Mouse (Mus musculus): ENCODE results near the gene Tcl1b5. TPM values are rescaled to one million over a fixed set of nuclear protein-coding genes. Genes with fewer than 3 reads are reported as not detected.
"Not testable (repeated sequence)": the region's sequence is repeated elsewhere in the genome, so short reads cannot be mapped to it uniquely, and the experiment has no call there.

Gene Tcl1b5
- polyA plus RNA-seq, 1 experiment from 2014 or later: not detected

DNA sequence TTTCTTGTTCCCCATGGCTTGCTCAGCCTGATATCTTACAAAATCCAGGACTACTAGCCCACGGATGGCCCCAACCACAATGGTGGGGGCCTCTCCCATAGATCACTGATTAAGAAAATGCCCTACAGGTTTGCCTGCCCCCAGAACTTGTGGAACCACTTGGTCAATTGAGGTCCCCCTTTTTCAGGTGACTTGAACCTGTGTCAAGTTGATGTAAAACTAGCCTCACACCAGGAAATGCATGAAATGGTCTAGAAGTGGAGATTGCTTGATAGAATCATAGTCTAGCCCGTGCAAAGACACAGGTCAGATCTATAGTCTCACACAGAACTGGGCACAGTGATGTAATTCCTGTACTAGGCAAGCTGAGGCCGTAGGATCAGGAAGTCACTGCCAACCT lies 30.4 kb upstream of the Tcl1b5 start, which contains the start of gene Tcl1b2:
Gene Tcl1b2 (plus strand): TSS at position 301 of the 400 bp plus-strand sequence.
- DNase-seq (ENCODE audit: low spot score, missing footprints) (no peak), ATAC-seq (ENCODE audit: low FRiP score) (no peak)
- 80% methylated on average over 3 of the region's 3 CpGs for WGBS

DNA sequence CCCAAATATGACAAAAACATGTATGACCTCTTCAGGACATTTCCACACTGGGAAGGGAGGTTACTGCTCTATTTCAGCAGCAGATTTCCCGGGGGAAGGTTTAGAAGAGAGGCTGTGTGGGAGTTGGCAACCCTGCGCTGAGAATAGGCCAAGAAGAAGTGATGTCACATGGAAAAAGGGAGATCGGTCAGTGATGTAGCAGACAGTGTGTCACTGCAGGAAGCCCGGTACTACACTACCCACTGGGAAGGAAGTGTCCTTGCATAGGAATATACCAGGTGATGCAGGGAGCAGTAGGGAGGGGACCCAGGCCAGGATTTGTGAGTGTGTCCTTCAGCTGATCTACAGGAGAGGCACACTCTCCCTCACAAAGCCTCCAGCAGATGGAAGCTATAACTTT lies 20.9 kb upstream of the Tcl1b5 start:
- not testable (repeated sequence) for H3K4me3 ChIP-seq (ENCODE audit: low read depth, low read length); H3K27ac ChIP-seq (ENCODE audit: low read depth, low read length); H3K9me3 ChIP-seq (ENCODE audit: control insufficient read depth, low read length); H3K4me2 ChIP-seq; H3K27me3 ChIP-seq (ENCODE audit: control insufficient read depth, insufficient read depth, low read length); H3K9ac ChIP-seq (ENCODE audit: low read length); H3K36me3 ChIP-seq (ENCODE audit: control insufficient read depth, insufficient read depth, low read length); ATAC-seq (ENCODE audit: low FRiP score); H3K4me1 ChIP-seq (ENCODE audit: control insufficient read depth, insufficient read depth, low read length); DNase-seq (ENCODE audit: low spot score, missing footprints)
- WGBS: 90% methylated on average over 4 of the region's 4 CpGs

More for the DNA sequence above, 30.4 kb upstream of the Tcl1b5 start, which contains the start of gene Tcl1b2:
- no peaks in the 10 kb centered on the region for H3K9me3 ChIP-seq (ENCODE audit: control insufficient read depth, low read length)
- no peak within 1 kb of the TSS for H3K9ac ChIP-seq (ENCODE audit: low read length)
- no peak within 1 kb of the TSS for H3K4me3 ChIP-seq (ENCODE audit: low read depth, low read length)
- no peaks in the 10 kb centered on the region for H3K4me1 ChIP-seq (ENCODE audit: control insufficient read depth, insufficient read depth, low read length)
- H3K27me3 ChIP-seq (ENCODE audit: control insufficient read depth, insufficient read depth, low read length): no peaks in the 10 kb centered on the region
- H3K27ac ChIP-seq (ENCODE audit: low read depth, low read length): no peak within 1 kb of the TSS
- H3K36me3 ChIP-seq (ENCODE audit: control insufficient read depth, insufficient read depth, low read length): no peaks in the 10 kb centered on the region
- H3K4me2 ChIP-seq: no peak within 1 kb of the TSS

- WGBS: 89% methylated on average over 6 of the region's 6 CpGs
- no peak for ATAC-seq (ENCODE audit: low FRiP score)
- Histone ChIP-seq H3K27me3 (ENCODE audit: control insufficient read depth, insufficient read depth, low read length) (no peaks in the 10 kb centered on the region), H3K4me3 (ENCODE audit: low read depth, low read length) (no peak overlapping the region), H3K9ac (ENCODE audit: low read length) (no peak overlapping the region), H3K9me3 (ENCODE audit: control insufficient read depth, low read length) (no peaks in the 10 kb centered on the region), H3K36me3 (ENCODE audit: control insufficient read depth, insufficient read depth, low read length) (no peaks in the 10 kb centered on the region), H3K4me1 (ENCODE audit: control insufficient read depth, insufficient read depth, low read length) (no peaks in the 10 kb centered on the region), H3K27ac (ENCODE audit: low read depth, low read length) (no peak overlapping the region), H3K4me2 (no peak overlapping the region)
- no peak for DNase-seq (ENCODE audit: low spot score, missing footprints)
These were observed 17.3 kb upstream of the Tcl1b5 start for GRCm38 (mm10) chr12:105158842-105159241.

- Histone ChIP-seq H3K27me3 (ENCODE audit: control insufficient read depth, insufficient read depth, low read length) (no peaks in the 10 kb centered on the region), H3K4me2 (no peak within 1 kb of the TSS), H3K4me1 (ENCODE audit: control insufficient read depth, insufficient read depth, low read length) (no peaks in the 10 kb centered on the region), H3K9me3 (ENCODE audit: control insufficient read depth, low read length) (no peaks in the 10 kb centered on the region), H3K9ac (ENCODE audit: low read length) (no peak within 1 kb of the TSS), H3K4me3 (ENCODE audit: low read depth, low read length) (no peak within 1 kb of the TSS), H3K27ac (ENCODE audit: low read depth, low read length) (no peak within 1 kb of the TSS), H3K36me3 (ENCODE audit: control insufficient read depth, insufficient read depth, low read length) (no peaks in the 10 kb centered on the region)
- ATAC-seq (ENCODE audit: low FRiP score) (no peak), DNase-seq (ENCODE audit: low spot score, missing footprints) (no peak)
- WGBS: 88% methylated on average over 4 of the region's 4 CpGs
These were observed 16.8 kb upstream of the Tcl1b5 start, which contains the start of gene Tcl1b1 for GRCm38 (mm10) chr12:105159390-105159789. Tcl1b1 (plus strand) TSS chr12:105159690.

DNA sequence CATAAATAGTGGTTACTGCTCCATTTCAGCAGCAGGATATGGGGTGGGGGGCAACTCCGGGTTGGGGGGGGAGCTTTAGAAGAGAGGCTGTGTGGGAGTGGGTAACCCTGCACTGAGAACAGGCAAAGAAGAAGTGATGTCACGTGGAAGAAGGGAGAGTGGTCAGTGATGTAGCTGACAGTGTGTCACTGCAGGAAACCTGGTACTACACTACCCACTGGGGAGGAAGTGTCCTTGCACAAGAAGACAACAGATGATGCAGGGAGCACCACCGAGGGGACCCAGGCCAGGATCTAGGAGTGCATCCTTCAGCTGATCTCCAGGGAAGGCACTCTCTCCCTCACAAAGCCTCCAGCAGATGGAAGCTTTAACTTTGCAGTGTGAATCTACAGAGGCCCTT lies 9.4 kb upstream of the Tcl1b5 start:
- Histone ChIP-seq H3K4me3 (ENCODE audit: low read depth, low read length) (no peak overlapping the region), H3K9ac (ENCODE audit: low read length) (no peak overlapping the region), H3K4me2 (no peak overlapping the region), H3K27me3 (ENCODE audit: control insufficient read depth, insufficient read depth, low read length) (no peaks in the 10 kb centered on the region), H3K9me3 (ENCODE audit: control insufficient read depth, low read length) (no peaks in the 10 kb centered on the region), H3K4me1 (ENCODE audit: control insufficient read depth, insufficient read depth, low read length) (no peaks in the 10 kb centered on the region), H3K36me3 (ENCODE audit: control insufficient read depth, insufficient read depth, low read length) (no peaks in the 10 kb centered on the region), H3K27ac (ENCODE audit: low read depth, low read length) (no peak overlapping the region)
- 77% methylated on average over 3 of the region's 3 CpGs for WGBS
- no peak for DNase-seq (ENCODE audit: low spot score, missing footprints)
- ATAC-seq (ENCODE audit: low FRiP score): no peak

GRCm38 (mm10) chr12:105173366-105173765 lies 2.8 kb upstream of the Tcl1b5 start:
- Histone ChIP-seq H3K36me3 (ENCODE audit: control insufficient read depth, insufficient read depth, low read length) (no peaks in the 10 kb centered on the region), H3K4me2 (no peak overlapping the region), H3K9ac (ENCODE audit: low read length) (no peak overlapping the region), H3K27me3 (ENCODE audit: control insufficient read depth, insufficient read depth, low read length) (no peaks in the 10 kb centered on the region), H3K9me3 (ENCODE audit: control insufficient read depth, low read length) (no peaks in the 10 kb centered on the region), H3K4me3 (ENCODE audit: low read depth, low read length) (no peak overlapping the region), H3K4me1 (ENCODE audit: control insufficient read depth, insufficient read depth, low read length) (no peaks in the 10 kb centered on the region), H3K27ac (ENCODE audit: low read depth, low read length) (no peak overlapping the region)
- ATAC-seq (ENCODE audit: low FRiP score): no peak
- 88% methylated on average over 2 of the region's 2 CpGs for WGBS
- DNase-seq (ENCODE audit: low spot score, missing footprints): no peak

GRCm38 (mm10) chr12:105174318-105174717 lies 1.8 kb upstream of the Tcl1b5 start:
- H3K9me3 ChIP-seq (ENCODE audit: control insufficient read depth, low read length); DNase-seq (ENCODE audit: low spot score, missing footprints); H3K9ac ChIP-seq (ENCODE audit: low read length); H3K27ac ChIP-seq (ENCODE audit: low read depth, low read length); H3K36me3 ChIP-seq (ENCODE audit: control insufficient read depth, insufficient read depth, low read length); H3K4me1 ChIP-seq (ENCODE audit: control insufficient read depth, insufficient read depth, low read length); H3K4me2 ChIP-seq; H3K4me3 ChIP-seq (ENCODE audit: low read depth, low read length); H3K27me3 ChIP-seq (ENCODE audit: control insufficient read depth, insufficient read depth, low read length); ATAC-seq (ENCODE audit: low FRiP score): not testable (repeated sequence)
- WGBS: 30% methylated on average over 2 of the region's 2 CpGs

- H3K9ac ChIP-seq (ENCODE audit: low read length); H3K36me3 ChIP-seq (ENCODE audit: control insufficient read depth, insufficient read depth, low read length); H3K4me1 ChIP-seq (ENCODE audit: control insufficient read depth, insufficient read depth, low read length); H3K27ac ChIP-seq (ENCODE audit: low read depth, low read length); H3K27me3 ChIP-seq (ENCODE audit: control insufficient read depth, insufficient read depth, low read length); H3K4me3 ChIP-seq (ENCODE audit: low read depth, low read length); H3K4me2 ChIP-seq; ATAC-seq (ENCODE audit: low FRiP score); DNase-seq (ENCODE audit: low spot score, missing footprints); H3K9me3 ChIP-seq (ENCODE audit: control insufficient read depth, low read length): not testable (repeated sequence)
- 72% methylated on average over 4 of the region's 4 CpGs for WGBS
These were observed 5.0 kb downstream of the Tcl1b5 start for GRCm38 (mm10) chr12:105181040-105181644.

GRCm38 (mm10) chr12:105188980-105189379 lies 12.8 kb downstream of the Tcl1b5 start:
- not testable (repeated sequence) for H3K36me3 ChIP-seq (ENCODE audit: control insufficient read depth, insufficient read depth, low read length); H3K27me3 ChIP-seq (ENCODE audit: control insufficient read depth, insufficient read depth, low read length); ATAC-seq (ENCODE audit: low FRiP score); H3K4me2 ChIP-seq; H3K9me3 ChIP-seq (ENCODE audit: control insufficient read depth, low read length); H3K27ac ChIP-seq (ENCODE audit: low read depth, low read length); H3K4me3 ChIP-seq (ENCODE audit: low read depth, low read length); H3K9ac ChIP-seq (ENCODE audit: low read length); DNase-seq (ENCODE audit: low spot score, missing footprints); H3K4me1 ChIP-seq (ENCODE audit: control insufficient read depth, insufficient read depth, low read length)
- 54% methylated on average over 2 of the region's 2 CpGs for WGBS
